Mouse (Mus musculus) hindbrain, embryonic 11.5 days (tissue): ENCODE data around the gene Nars2. TPM values are rescaled to one million over a fixed set of nuclear protein-coding genes. Genes with fewer than 3 reads are reported as not detected.

Source experiments
- ATAC-seq: fragments of 200-750 bp; cut with Nextera tagmentation; 2 replicates; pipeline ENCODE4 v1.8.0; 2017; ENCODE audit warnings: mild to moderate bottlenecking, moderate TSS enrichment, moderate library complexity; ENCODE audit not compliant: low FRiP score
- DNase-seq: peaks from one replicate; pipeline ENCODE4 v3.0.0-alpha.2; 2015; ENCODE audit warnings: low spot score
- H3K27ac ChIP-seq: fragments of 300-500 bp; sonication (generic); 2 replicates; pipeline ENCODE4 v1.5.1; 2014; ENCODE audit warnings: mild to moderate bottlenecking, low read depth, low read length
- H3K27me3 ChIP-seq: fragments of 300-500 bp; sonication (generic); 2 replicates; pipeline ENCODE4 v1.6.1; 2014; ENCODE audit warnings: mild to moderate bottlenecking, low read length, moderate library complexity, mixed read lengths; ENCODE audit not compliant: control insufficient read depth, insufficient read depth
- H3K36me3 ChIP-seq: fragments of 300-500 bp; sonication (generic); 2 replicates; pipeline ENCODE4 v1.6.1; 2014; ENCODE audit warnings: mild to moderate bottlenecking, low read length, moderate library complexity, mixed read lengths; ENCODE audit not compliant: control insufficient read depth, insufficient read depth
- H3K4me1 ChIP-seq: fragments of 300-500 bp; sonication (generic); replicated peaks from 2 replicates; pipeline ENCODE4 v1.6.1; 2014; ENCODE audit warnings: low read length, mixed read lengths; ENCODE audit not compliant: control insufficient read depth, insufficient read depth
- H3K4me2 ChIP-seq: fragments of 300-500 bp; sonication (generic); replicated peaks from 2 replicates; pipeline ENCODE4 v1.6.1; 2014; ENCODE audit warnings: mild to moderate bottlenecking, low read depth, low read length
- H3K4me3 ChIP-seq: fragments of 300-500 bp; sonication (generic); 2 replicates; pipeline ENCODE4 v1.5.1; 2014; ENCODE audit warnings: low read depth, low read length
- H3K9ac ChIP-seq: fragments of 300-500 bp; sonication (generic); 2 replicates; pipeline ENCODE4 v1.6.1; 2014; ENCODE audit warnings: low read depth, low read length
- H3K9me3 ChIP-seq: fragments of 300-500 bp; sonication (generic); 2 replicates; pipeline ENCODE4 v1.6.1; 2016; ENCODE audit warnings: low read length; ENCODE audit not compliant: control insufficient read depth
- WGBS: fragments of 180-500 bp; shearing (Covaris S2); extraction: QIAGEN DNeasy Blood & Tissue Kit; methylation state at CpG from one replicate; pipeline ENCODE4 v1.1.7; 2014; 5-methylcytosine and 5-hydroxymethylcytosine counted together
- polyA plus RNA-seq: library from polyadenylated mRNA; unstranded; fragments of >200 nt; fragmentation: Nextera tagmentation; extraction: Ambion mirVana; gene quantifications from 2 replicates; pipeline ENCODE4 v1.2.1, GENCODE M21; 2014

The Nars2 gene
- polyA plus RNA-seq, 1 experiment from 2014 or later: 22.1 TPM

GRCm38 (mm10) chr7:97082219-97083101 is 131.2 kb downstream of the Nars2 start:
- ATAC-seq (peak; percentile 67), DNase-seq (peak; percentile 71)
- Histone ChIP-seq H3K4me2 (peak overlapping the region; percentile 72), H3K9me3 (no peaks in the 10 kb centered on the region), H3K27me3 (no peaks in the 10 kb centered on the region), H3K36me3 (no peaks in the 10 kb centered on the region), H3K4me1 (0 out of 2 replicates have a peak, but pooled peaks cover 2% of the 10 kb centered on the region), H3K27ac (peak overlapping the region; percentile 86), H3K4me3 (peak overlapping the region; percentile 91), H3K9ac (peak overlapping the region; percentile 93)
- under 1% methylated on average over 28 of the region's 40 CpGs for WGBS

GRCm38 (mm10) chr7:97083579-97083978 is 132.3 kb downstream of the Nars2 start:
- no peaks in the 10 kb centered on the region for H3K9me3 ChIP-seq

GRCm38 (mm10) chr7:97084181-97084580 is 132.9 kb downstream of the Nars2 start:
- Histone ChIP-seq H3K27ac (no peak overlapping the region), H3K9ac (no peak overlapping the region), H3K4me1 (0 out of 2 replicates have a peak, but pooled peaks cover 2% of the 10 kb centered on the region), H3K9me3 (no peaks in the 10 kb centered on the region), H3K27me3 (no peaks in the 10 kb centered on the region), H3K4me3 (no peak overlapping the region), H3K36me3 (no peaks in the 10 kb centered on the region), H3K4me2 (no peak overlapping the region)
- WGBS: 100% methylated on average over 1 of the region's 1 CpGs
- no peak for ATAC-seq
- no peak for DNase-seq

More at GRCm38 (mm10) chr7:97083579-97083978, 132.3 kb downstream of the Nars2 start:
- no peak for DNase-seq
- H3K4me1 ChIP-seq: 0 out of 2 replicates have a peak, but pooled peaks cover 2% of the 10 kb centered on the region
- H3K4me2 ChIP-seq: no peak overlapping the region
- no peaks in the 10 kb centered on the region for H3K27me3 ChIP-seq
- 88% methylated on average over 9 of the region's 9 CpGs for WGBS
- no peak overlapping the region for H3K4me3 ChIP-seq
- no peak overlapping the region for H3K9ac ChIP-seq
- no peaks in the 10 kb centered on the region for H3K36me3 ChIP-seq
- no peak for ATAC-seq
- H3K27ac ChIP-seq: no peak overlapping the region

- no peak overlapping the region for H3K4me3 ChIP-seq
- DNase-seq (peak; percentile 50), ATAC-seq (no peak)
- 15% methylated on average over 4 of the region's 4 CpGs for WGBS
- H3K27me3 ChIP-seq: no peaks in the 10 kb centered on the region
- no peaks in the 10 kb centered on the region for H3K36me3 ChIP-seq
- H3K9ac ChIP-seq: no peak overlapping the region
- H3K27ac ChIP-seq: no peak overlapping the region
- H3K4me2 ChIP-seq: no peak overlapping the region
- H3K4me1 ChIP-seq: 0 out of 2 replicates have a peak, but pooled peaks cover 2% of the 10 kb centered on the region
- no peaks in the 10 kb centered on the region for H3K9me3 ChIP-seq
Observed at GRCm38 (mm10) chr7:97085291-97085690, 134.0 kb downstream of the Nars2 start.

- H3K4me3 ChIP-seq: no peak overlapping the region
- no peak for DNase-seq
- H3K36me3 ChIP-seq: no peaks in the 10 kb centered on the region
- no peak for ATAC-seq
- no peak overlapping the region for H3K9ac ChIP-seq
- H3K27me3 ChIP-seq: no peaks in the 10 kb centered on the region
- H3K27ac ChIP-seq: no peak overlapping the region
- no peaks in the 10 kb centered on the region for H3K4me1 ChIP-seq
- H3K9me3 ChIP-seq: no peaks in the 10 kb centered on the region
- no peak overlapping the region for H3K4me2 ChIP-seq
- 86% methylated on average over 3 of the region's 3 CpGs for WGBS
Observed at GRCm38 (mm10) chr7:97094241-97094640, 142.9 kb downstream of the Nars2 start.

GRCm38 (mm10) chr7:97108119-97108518 is 156.8 kb downstream of the Nars2 start:
- ATAC-seq: no peak
- no peak overlapping the region for H3K9ac ChIP-seq

More at GRCm38 (mm10) chr7:97108119-97108518, 156.8 kb downstream of the Nars2 start:
- H3K27ac ChIP-seq: no peak overlapping the region
- 82% methylated on average over 3 of the region's 3 CpGs for WGBS
- DNase-seq: no peak
- no peaks in the 10 kb centered on the region for H3K36me3 ChIP-seq
- no peaks in the 10 kb centered on the region for H3K9me3 ChIP-seq
- no peak overlapping the region for H3K4me2 ChIP-seq
- no peaks in the 10 kb centered on the region for H3K27me3 ChIP-seq
- H3K4me3 ChIP-seq: no peak overlapping the region
- H3K4me1 ChIP-seq: no peaks in the 10 kb centered on the region

Other genes starting within 250 kb of the Nars2 start
- gene Gab2, start 130.1 kb downstream of the Nars2 start, polyA plus RNA-seq: 8.1 and 9.3 TPM in 2 replicates